Mouse (Mus musculus) layer of hippocampus, adult 6 months (tissue): ENCODE measurements around the gene Atxn2. TPM values are rescaled to one million over a fixed set of nuclear protein-coding genes. Genes with fewer than 3 reads are reported as not detected.

Experiments used
- long read RNA-seq, 2 experiments: library from polyadenylated mRNA; unstranded; transcript quantifications; one replicate each; pipeline ENCODE4 v2.0.0; 2019 to 2020
- microRNA-seq: library from miRNA; unstranded; fragments of <30 nt; microRNA quantifications from one replicate; pipeline ENCODE4 v1.2.0, GENCODE M21; 2020
- polyA plus RNA-seq: library from polyadenylated mRNA; unstranded; fragments of <200 nt; fragmentation: Nextera tagmentation; gene quantifications from 2 replicates; pipeline ENCODE4 v1.2.3, GENCODE M21; 2021

The Atxn2 gene
- 23.5 and 26.3 TPM in 2 replicates for polyA plus RNA-seq
- long read RNA-seq, experiment 1, partial matches to known transcripts = 5 of 7 reads
- long read RNA-seq, experiment 1, other reads (novel, unspliced or antisense) = 1 of 7 reads
- long read RNA-seq, experiment 2, partial matches to known transcripts = 9 of 26 reads
- long read RNA-seq, experiment 2, other reads (novel, unspliced or antisense) = 17 of 26 reads

DNA sequence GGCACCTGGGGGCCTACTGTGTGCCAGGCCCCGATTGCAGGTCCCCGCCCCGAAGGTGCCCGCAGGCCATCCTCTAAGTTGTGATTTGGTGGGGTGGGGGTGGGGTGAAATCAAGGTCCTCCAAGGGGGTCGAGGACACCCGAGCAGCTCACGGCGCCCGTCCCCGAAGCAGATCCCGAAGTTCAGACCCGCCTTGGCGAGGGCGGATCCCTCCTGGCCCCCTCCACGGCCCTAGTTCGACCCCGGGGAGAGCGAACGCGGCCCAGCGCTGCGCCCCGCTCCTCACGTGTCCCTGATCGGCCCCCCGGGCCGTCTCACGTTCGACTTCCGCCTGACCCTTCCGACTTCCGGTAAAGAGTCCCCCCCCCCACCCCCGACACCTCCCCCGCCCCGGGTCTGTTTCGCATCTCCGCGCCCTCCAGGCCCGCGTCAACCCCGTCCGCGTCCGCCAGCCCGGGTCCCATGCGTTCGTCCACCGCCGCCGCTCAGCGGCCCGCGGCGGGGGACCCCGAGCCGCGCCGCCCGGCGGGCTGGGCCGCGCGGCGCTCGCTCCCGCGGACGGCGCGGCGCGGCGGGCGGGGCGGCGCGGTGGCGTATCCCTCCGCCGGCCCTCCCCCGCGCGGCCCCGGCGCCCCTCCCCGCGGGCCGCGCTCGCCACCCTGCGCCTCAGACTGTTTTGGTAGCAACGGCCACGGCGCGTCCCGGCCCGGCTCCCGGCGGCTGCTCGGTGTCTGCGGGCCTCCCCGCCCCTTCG is at the start of gene Atxn2:
Atxn2 (plus strand) TSS at position 164 of the 754 bp plus-strand sequence.

GRCm38 (mm10) chr5:121837441-121838340 is 126.6 kb downstream of the Atxn2 start, which contains the start of gene Sh2b3:
Sh2b3 (minus strand) TSS chr5:121837646.

GRCm38 (mm10) chr5:121848743-121849142 is 137.6 kb downstream of the Atxn2 start, which contains the start of gene Pheta1:
Pheta1 (plus strand) TSS chr5:121848984.

Small RNA genes lying within 50 kb of the gene (microRNA-seq; reads per million reads assigned to microRNA genes)
- 9.7 reads per million, percentile 31 among the genes with 10 or more reads in this experiment for gene Mir7031

Other genes with a start within 250 kb of the Atxn2 start
- not detected in 2 replicates for gene Adam1b, start 207.9 kb upstream of the Atxn2 start, polyA plus RNA-seq
- 0.18 and 0.24 TPM in 2 replicates for gene Adam1a, start 165.9 kb upstream of the Atxn2 start, polyA plus RNA-seq
- not detected in 2 replicates for gene Gm42878, start 165.9 kb upstream of the Atxn2 start, polyA plus RNA-seq
- 10.5 and 10.8 TPM in 2 replicates for gene Mapkapk5, start 165.4 kb upstream of the Atxn2 start, polyA plus RNA-seq
- gene Aldh2, start 117.5 kb upstream of the Atxn2 start, polyA plus RNA-seq = 87.9 and 114 TPM in 2 replicates
- gene Acad12, start 92.4 kb upstream of the Atxn2 start, polyA plus RNA-seq = 1.8 and 2.0 TPM in 2 replicates
- 0.98 and 1.7 TPM in 2 replicates for gene Acad10, start 50.8 kb upstream of the Atxn2 start, polyA plus RNA-seq
- gene Brap, start 50.8 kb upstream of the Atxn2 start, polyA plus RNA-seq = 25.7 and 28.0 TPM in 2 replicates
- 7.7 and 10.1 TPM in 2 replicates for gene Sh2b3, start 126.3 kb downstream of the Atxn2 start, polyA plus RNA-seq
- 5.0 and 5.3 TPM in 2 replicates for gene Pheta1, start 137.6 kb downstream of the Atxn2 start, polyA plus RNA-seq